Mouse (Mus musculus): Measurements from ENCODE around the gene Chsy1. TPM values are rescaled to one million over a fixed set of nuclear protein-coding genes. Genes with fewer than 3 reads are reported as not detected.

Gene Chsy1
- polyA plus RNA-seq, 1 experiment from 2014 or later, result 18.2 TPM

DNA sequence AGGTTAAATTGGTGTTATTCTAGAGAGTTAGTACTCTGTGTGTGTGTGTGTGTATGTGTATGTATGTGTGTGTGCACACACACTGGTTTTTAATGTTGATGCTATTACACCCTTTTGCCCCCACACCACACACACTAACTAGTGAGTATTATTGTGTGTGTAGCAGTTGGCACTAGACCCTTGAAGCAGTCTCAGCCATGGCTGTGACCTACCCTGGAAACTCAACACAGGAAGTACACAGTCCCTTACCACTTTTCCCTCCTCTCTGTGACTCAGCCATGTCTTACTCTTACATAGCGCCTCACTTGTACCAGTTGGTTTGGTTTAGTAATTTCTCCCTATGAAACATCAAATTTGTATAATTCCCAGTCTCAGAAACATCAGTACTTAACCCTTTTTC, 37.8 kb downstream of the Chsy1 start:
- H3K9me3 ChIP-seq, result no peaks in the 10 kb centered on the region
- ATAC-seq (ENCODE audit: borderline replicate concordance, extremely low read depth, low FRiP score, low TSS enrichment), result no peak
- no peak overlapping the region for H3K9ac ChIP-seq
- no peak overlapping the region for H3K4me3 ChIP-seq
- no peak overlapping the region for H3K4me2 ChIP-seq
- WGBS, result 92% methylated on average over 1 of the region's 1 CpGs
- H3K36me3 ChIP-seq, result no peaks in the 10 kb centered on the region
- H3K27ac ChIP-seq, result no peak overlapping the region
- no peaks in the 10 kb centered on the region for H3K27me3 ChIP-seq
- H3K4me1 ChIP-seq, result peaks cover 15% of the 10 kb centered on the region

DNA sequence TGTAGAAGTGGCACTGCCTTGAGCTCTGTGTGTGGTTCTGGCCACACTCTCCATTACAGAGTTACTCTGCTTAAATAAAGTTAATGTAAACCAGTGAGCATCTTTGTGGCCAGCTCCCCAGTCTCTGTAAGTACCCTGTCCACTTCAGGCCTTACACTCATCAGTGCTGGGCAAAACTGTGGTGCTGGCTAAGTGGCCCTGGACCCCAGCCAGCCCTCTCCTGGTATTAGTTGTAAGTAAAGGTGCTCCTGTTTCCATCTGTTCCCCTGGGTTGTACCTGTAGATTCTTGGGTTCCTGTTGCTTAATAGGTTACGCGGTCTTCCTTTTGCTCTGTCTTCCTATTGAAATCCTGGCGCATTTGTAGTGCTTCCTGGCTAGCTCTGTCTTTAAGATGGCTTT, 38.5 kb downstream of the Chsy1 start:
- 97% methylated on average over 3 of the region's 3 CpGs for WGBS

DNA sequence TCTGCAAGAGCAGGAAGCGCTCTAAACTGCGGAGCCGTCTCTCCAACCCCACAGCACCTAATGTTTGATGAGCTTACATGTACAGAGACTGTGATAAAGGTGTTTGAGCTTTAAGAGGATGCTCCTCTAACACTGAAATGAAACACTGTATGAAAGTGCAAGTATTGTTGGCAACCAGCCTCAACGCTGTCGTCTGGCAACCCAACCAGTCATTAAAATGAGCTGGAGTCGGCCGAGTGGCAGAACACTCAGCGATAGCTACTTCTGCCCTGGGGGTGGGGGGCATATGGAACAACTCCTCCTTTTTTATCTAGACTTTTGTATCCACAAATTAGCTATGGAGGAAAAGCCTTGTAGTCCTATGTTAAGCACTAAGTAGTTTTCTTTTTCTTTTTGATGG, 40.2 kb downstream of the Chsy1 start:
- ATAC-seq (ENCODE audit: borderline replicate concordance, extremely low read depth, low FRiP score, low TSS enrichment), result no peak
- Histone ChIP-seq H3K36me3 (peaks cover 11% of the 10 kb centered on the region), H3K27ac (no peak overlapping the region), H3K4me1 (peaks cover 22% of the 10 kb centered on the region), H3K4me2 (no peak overlapping the region), H3K4me3 (no peak overlapping the region), H3K9me3 (no peaks in the 10 kb centered on the region), H3K27me3 (no peaks in the 10 kb centered on the region), H3K9ac (no peak overlapping the region)
- 64% methylated on average over 8 of the region's 8 CpGs for WGBS

More for the DNA sequence above, 38.5 kb downstream of the Chsy1 start:
- H3K27ac ChIP-seq, result no peak overlapping the region
- no peak overlapping the region for H3K4me2 ChIP-seq
- no peak for ATAC-seq (ENCODE audit: borderline replicate concordance, extremely low read depth, low FRiP score, low TSS enrichment)
- H3K9ac ChIP-seq, result no peak overlapping the region
- H3K9me3 ChIP-seq, result no peaks in the 10 kb centered on the region
- no peaks in the 10 kb centered on the region for H3K27me3 ChIP-seq
- no peak overlapping the region for H3K4me3 ChIP-seq
- H3K4me1 ChIP-seq, result peaks cover 15% of the 10 kb centered on the region
- peaks cover 6% of the 10 kb centered on the region for H3K36me3 ChIP-seq

DNA sequence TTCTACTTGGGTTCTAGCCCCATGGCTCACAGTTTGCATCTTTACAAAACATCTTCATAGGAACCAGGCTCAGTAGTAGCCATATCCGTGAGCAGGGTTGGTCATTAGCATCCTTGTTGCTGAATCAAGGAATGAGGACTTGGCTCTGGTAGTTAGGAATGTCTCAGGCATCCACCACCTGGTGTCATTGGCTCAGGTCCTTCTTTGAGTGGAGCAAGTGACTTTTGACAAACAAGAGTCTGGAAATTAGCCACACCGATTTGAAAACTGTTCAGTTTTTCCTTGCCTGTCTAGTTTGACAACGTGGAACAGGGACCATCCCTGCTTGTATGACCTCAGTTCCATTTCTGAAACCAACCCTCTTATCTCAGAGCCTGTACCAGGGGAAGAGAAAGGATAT, 41.1 kb downstream of the Chsy1 start:
- Histone ChIP-seq H3K4me3 (no peak overlapping the region), H3K9ac (no peak overlapping the region), H3K27me3 (no peaks in the 10 kb centered on the region), H3K27ac (no peak overlapping the region), H3K4me2 (no peak overlapping the region), H3K9me3 (no peaks in the 10 kb centered on the region), H3K4me1 (peaks cover 25% of the 10 kb centered on the region), H3K36me3 (peaks cover 11% of the 10 kb centered on the region)
- no peak for ATAC-seq (ENCODE audit: borderline replicate concordance, extremely low read depth, low FRiP score, low TSS enrichment)
- WGBS, result 55% methylated on average over 3 of the region's 3 CpGs

DNA sequence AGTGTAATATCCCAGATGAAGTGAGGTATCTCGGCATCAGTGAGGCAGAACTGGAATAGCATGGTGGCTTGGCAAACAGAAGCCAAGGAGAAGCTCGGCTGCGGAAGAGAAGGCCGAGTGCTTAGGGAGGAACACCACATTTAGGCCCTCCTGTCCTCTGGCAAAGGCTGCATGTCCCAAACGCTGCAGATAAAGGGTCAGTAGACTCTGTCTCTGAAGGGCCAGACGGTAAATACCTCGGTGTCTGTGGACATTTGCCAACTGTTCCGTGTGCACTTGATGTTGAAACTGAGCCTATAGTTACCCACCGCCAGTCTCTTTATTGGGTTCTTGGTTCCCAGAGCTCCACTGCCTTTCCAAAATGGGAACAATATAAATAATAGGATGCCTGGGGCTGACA, 48.1 kb downstream of the Chsy1 start:
- Histone ChIP-seq H3K36me3 (peaks cover 13% of the 10 kb centered on the region), H3K4me3 (no peak overlapping the region), H3K4me1 (peaks cover 25% of the 10 kb centered on the region), H3K9me3 (no peaks in the 10 kb centered on the region), H3K4me2 (no peak overlapping the region), H3K9ac (no peak overlapping the region), H3K27me3 (no peaks in the 10 kb centered on the region), H3K27ac (no peak overlapping the region)
- ATAC-seq (ENCODE audit: borderline replicate concordance, extremely low read depth, low FRiP score, low TSS enrichment), result no peak
- 37% methylated on average over 9 of the region's 9 CpGs for WGBS

DNA sequence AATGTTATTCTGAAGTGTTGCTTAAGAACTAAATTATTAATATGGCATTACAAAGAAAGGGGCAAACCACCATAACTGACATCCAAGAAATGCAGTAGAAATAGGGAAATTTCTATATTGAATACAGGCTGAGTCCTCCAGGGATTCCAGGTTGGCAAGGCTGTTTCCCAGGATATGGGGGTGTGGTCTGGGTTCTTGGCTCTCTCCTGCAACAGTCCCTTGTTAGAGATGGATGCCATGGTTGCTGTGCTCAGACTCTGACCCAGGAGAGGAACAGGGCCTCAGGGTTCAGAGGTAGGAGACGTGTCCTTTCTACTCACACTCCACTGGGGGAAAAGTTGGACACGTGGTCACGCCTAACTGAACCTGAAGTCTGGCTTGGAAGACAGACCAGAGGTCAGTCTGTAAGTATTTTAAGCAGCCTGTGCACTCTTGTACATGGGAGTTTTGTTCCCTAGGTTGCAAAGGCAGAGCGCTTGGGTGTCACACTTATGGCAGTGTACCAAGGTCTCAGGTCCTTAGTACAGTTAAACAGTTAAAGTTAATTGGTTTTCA, 48.6 kb downstream of the Chsy1 start:
- peaks cover 7% of the 10 kb centered on the region for H3K36me3 ChIP-seq
- 81% methylated on average over 4 of the region's 4 CpGs for WGBS
- no peaks in the 10 kb centered on the region for H3K9me3 ChIP-seq
- no peaks in the 10 kb centered on the region for H3K27me3 ChIP-seq
- no peak overlapping the region for H3K27ac ChIP-seq
- H3K9ac ChIP-seq, result no peak overlapping the region
- H3K4me2 ChIP-seq, result no peak overlapping the region
- ATAC-seq (ENCODE audit: borderline replicate concordance, extremely low read depth, low FRiP score, low TSS enrichment), result no peak
- H3K4me3 ChIP-seq, result no peak overlapping the region
- peaks cover 31% of the 10 kb centered on the region for H3K4me1 ChIP-seq

DNA sequence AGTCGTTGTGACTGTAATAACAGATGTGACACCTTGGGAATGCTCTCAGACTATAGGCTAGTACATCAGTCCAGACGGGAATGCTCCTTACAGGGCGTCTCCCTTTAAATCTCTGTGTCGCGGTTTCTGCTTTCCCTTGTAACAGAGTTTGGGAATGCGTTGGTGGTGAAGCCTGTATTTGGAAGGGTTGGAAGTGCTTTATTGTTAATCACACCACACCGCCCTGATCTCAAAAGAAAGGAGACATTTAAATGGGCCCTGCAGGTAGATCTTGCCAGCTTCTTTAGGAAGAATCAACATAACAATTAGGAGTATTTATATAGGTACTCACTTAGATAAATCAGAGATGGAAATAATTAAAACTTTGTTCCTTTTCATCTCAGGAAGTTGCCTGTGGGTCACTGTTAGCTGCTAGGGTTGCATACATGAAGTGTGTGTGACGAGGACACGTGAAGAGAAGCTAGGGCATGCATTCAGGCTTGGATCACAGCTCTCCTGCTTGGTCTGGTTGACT, 49.4 kb downstream of the Chsy1 start:
- H3K27ac ChIP-seq, result no peak overlapping the region
- ATAC-seq (ENCODE audit: borderline replicate concordance, extremely low read depth, low FRiP score, low TSS enrichment), result no peak
- peaks cover 34% of the 10 kb centered on the region for H3K4me1 ChIP-seq
- 0 out of 2 replicates have a peak, but pooled peaks cover 4% of the 10 kb centered on the region for H3K36me3 ChIP-seq
- H3K27me3 ChIP-seq, result no peaks in the 10 kb centered on the region
- no peak overlapping the region for H3K4me3 ChIP-seq
- no peaks in the 10 kb centered on the region for H3K9me3 ChIP-seq
- no peak overlapping the region for H3K4me2 ChIP-seq
- 78% methylated on average over 9 of the region's 9 CpGs for WGBS
- H3K9ac ChIP-seq, result no peak overlapping the region

DNA sequence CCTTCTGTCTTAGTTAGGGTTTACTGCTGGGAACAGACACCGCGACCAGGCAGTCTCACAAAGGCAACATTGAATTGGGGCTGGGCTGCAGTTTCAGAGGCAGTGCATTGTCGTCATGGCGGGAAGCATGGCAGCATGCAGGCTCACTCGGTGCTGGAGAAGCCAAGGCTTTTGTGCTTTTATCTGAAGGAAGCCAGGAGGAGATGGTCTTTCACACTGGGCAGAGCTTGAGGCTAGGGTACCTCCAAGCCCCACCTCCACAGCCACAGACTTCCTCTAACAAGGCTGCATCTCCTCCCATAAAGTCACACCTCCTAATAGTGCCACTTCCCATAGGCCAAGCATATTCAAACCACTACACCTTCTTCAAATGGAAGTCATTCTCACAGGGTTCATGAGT, 50.6 kb downstream of the Chsy1 start:
- no peak for ATAC-seq (ENCODE audit: borderline replicate concordance, extremely low read depth, low FRiP score, low TSS enrichment)
- WGBS, result 76% methylated on average over 5 of the region's 5 CpGs

DNA sequence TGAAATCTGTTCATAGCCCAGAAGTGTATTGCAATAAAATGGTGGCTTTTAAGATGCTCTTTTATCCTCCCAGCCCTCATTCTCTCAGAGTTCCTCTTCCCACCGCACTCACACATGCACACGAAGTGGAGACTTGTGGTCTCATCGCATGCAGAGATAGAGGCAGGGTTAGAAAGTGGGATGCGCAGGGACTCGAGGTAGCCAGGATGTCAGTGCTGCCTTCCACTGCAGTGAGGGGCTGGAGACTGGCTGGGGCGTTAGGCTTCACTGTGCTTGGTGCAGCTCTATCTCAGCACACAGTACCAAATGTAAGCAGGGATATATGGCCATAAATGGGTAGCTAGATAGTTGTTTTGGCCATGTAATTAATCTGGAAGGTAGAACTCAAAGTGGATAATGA, 52.5 kb downstream of the Chsy1 start:
- Histone ChIP-seq H3K36me3 (no peaks in the 10 kb centered on the region), H3K9ac (no peak overlapping the region), H3K4me3 (no peak overlapping the region), H3K4me2 (no peak overlapping the region), H3K4me1 (peaks cover 41% of the 10 kb centered on the region), H3K9me3 (no peaks in the 10 kb centered on the region), H3K27ac (no peak overlapping the region), H3K27me3 (no peaks in the 10 kb centered on the region)
- 85% methylated on average over 6 of the region's 6 CpGs for WGBS
- no peak for ATAC-seq (ENCODE audit: borderline replicate concordance, extremely low read depth, low FRiP score, low TSS enrichment)

More for the DNA sequence above, 50.6 kb downstream of the Chsy1 start:
- Histone ChIP-seq H3K9me3 (no peaks in the 10 kb centered on the region), H3K36me3 (0 out of 2 replicates have a peak, but pooled peaks cover 4% of the 10 kb centered on the region), H3K27me3 (no peaks in the 10 kb centered on the region), H3K4me2 (no peak overlapping the region), H3K9ac (no peak overlapping the region), H3K27ac (no peak overlapping the region), H3K4me1 (peaks cover 38% of the 10 kb centered on the region), H3K4me3 (no peak overlapping the region)

DNA sequence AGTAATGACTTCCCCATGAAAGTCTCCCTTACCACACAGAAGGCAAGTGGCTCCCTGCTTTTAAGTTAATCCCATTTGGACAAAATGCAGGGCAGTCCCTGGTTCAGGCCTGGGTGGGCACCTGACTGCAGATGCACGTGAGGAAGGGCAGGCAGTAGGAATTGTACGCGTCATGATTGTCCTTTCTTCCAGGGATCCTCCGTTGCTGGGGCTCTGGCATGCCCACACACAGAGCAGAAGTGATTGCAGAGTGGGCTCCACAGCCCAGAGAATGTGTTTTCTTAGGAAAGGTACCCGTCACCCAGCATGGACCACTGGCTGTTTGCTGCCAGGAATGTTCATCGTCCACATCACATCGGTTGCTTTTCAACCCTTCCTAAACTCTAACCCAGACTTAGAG, 53.2 kb downstream of the Chsy1 start:
- no peak overlapping the region for H3K27ac ChIP-seq
- no peak overlapping the region for H3K9ac ChIP-seq
- peaks cover 38% of the 10 kb centered on the region for H3K4me1 ChIP-seq
- H3K9me3 ChIP-seq, result no peaks in the 10 kb centered on the region
- WGBS, result 79% methylated on average over 7 of the region's 7 CpGs
- no peak for ATAC-seq (ENCODE audit: borderline replicate concordance, extremely low read depth, low FRiP score, low TSS enrichment)
- H3K27me3 ChIP-seq, result no peaks in the 10 kb centered on the region
- no peak overlapping the region for H3K4me2 ChIP-seq
- no peak overlapping the region for H3K4me3 ChIP-seq
- no peaks in the 10 kb centered on the region for H3K36me3 ChIP-seq

DNA sequence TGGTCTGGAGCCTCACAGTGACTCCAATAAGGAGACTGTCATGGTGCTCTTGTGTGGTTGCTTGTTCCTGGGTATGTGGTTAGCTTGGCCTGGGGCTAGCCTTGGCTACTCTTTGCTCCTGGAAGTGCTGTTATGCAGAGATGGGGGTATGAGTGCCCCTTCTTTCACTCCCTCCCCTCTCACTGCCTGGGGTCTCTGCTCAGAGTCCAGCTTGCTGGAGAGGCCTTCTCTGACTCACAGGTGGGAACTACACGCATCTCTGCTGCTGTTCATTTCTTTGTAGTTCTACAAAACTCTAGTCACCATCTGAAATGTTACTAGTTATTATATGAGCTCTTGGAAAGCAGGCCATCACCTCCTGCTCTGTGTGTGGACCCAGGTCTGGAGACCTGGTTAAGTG, 53.7 kb downstream of the Chsy1 start:
- H3K27ac ChIP-seq, result no peak overlapping the region

DNA sequence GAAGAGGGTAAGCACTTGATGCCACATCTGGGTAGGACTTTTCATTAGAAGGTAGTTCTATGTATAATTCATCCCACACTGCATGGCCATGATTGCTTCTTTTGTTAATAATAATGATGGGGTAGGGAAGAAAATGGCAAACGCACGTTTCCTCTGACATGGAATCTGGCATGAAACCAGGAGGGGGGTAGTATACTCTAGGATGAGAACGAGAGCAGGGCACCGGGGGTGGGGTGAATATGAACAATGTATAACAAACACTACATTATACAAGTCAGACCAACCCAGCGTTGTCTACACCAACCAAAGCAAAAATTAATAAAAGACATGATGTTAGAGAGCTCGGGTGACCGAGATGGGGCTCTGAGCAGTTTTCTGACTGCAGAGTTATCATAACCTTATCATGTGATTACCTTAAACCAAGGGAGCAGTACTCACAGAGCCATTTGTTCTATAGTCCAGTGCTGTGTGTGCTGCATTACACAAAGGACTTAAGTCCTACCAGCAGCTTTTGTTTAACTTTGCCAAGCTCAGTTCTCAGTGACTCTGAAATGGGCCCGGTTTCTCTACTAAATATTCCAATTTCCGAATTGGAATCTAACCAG, 55.2 kb downstream of the Chsy1 start:
- no peak overlapping the region for H3K4me2 ChIP-seq
- H3K4me3 ChIP-seq, result no peak overlapping the region
- H3K9ac ChIP-seq, result no peak overlapping the region
- ATAC-seq (ENCODE audit: borderline replicate concordance, extremely low read depth, low FRiP score, low TSS enrichment), result no peak
- peak overlapping the region; percentile 8 for H3K27ac ChIP-seq
- no peaks in the 10 kb centered on the region for H3K27me3 ChIP-seq
- 49% methylated on average over 9 of the region's 9 CpGs for WGBS
- H3K4me1 ChIP-seq, result peaks cover 36% of the 10 kb centered on the region
- no peaks in the 10 kb centered on the region for H3K36me3 ChIP-seq
- H3K9me3 ChIP-seq, result no peaks in the 10 kb centered on the region

More for the DNA sequence above, 53.7 kb downstream of the Chsy1 start:
- Histone ChIP-seq H3K9me3 (no peaks in the 10 kb centered on the region), H3K36me3 (no peaks in the 10 kb centered on the region), H3K4me2 (no peak overlapping the region), H3K27me3 (no peaks in the 10 kb centered on the region), H3K9ac (no peak overlapping the region), H3K4me3 (no peak overlapping the region), H3K4me1 (peaks cover 36% of the 10 kb centered on the region)
- 78% methylated on average over 1 of the region's 1 CpGs for WGBS
- ATAC-seq (ENCODE audit: borderline replicate concordance, extremely low read depth, low FRiP score, low TSS enrichment), result no peak

Measured in lung, embryonic 15.5 days (tissue).